Mouse (Mus musculus): ENCODE measurements at regions not wholly inside any gene's neighbourhood (a gene's known extent, or its start where the extent isn't known, plus 50 kb on each side); places are given as distances from the start of the nearest gene placed in this dataset.

GRCm38 (mm10) chr14:47857731-47858556 is 209.7 kb downstream of the Ktn1 start:
- no peak for DNase-seq (ENCODE audit: low spot score)

GRCm38 (mm10) chr14:47862556-47862955 is 214.3 kb downstream of the Ktn1 start:
- no peak for DNase-seq (ENCODE audit: low spot score)

GRCm38 (mm10) chr14:47863067-47863466 is 214.8 kb downstream of the Ktn1 start:
- peak; percentile 23 for DNase-seq (ENCODE audit: low spot score)

- no peak for DNase-seq (ENCODE audit: low spot score)
These were observed 215.5 kb downstream of the Ktn1 start for GRCm38 (mm10) chr14:47863701-47864100.

GRCm38 (mm10) chr14:47867017-47867416 is 218.8 kb downstream of the Ktn1 start:
- no peak for DNase-seq (ENCODE audit: low spot score)

- DNase-seq (ENCODE audit: low spot score): no peak
These were observed 220.1 kb downstream of the Ktn1 start for GRCm38 (mm10) chr14:47868258-47868780.

GRCm38 (mm10) chr14:47876585-47876984 is 228.3 kb downstream of the Ktn1 start:
- DNase-seq (ENCODE audit: low spot score): no peak

GRCm38 (mm10) chr14:47877167-47877566 is 228.9 kb downstream of the Ktn1 start:
- no peak for DNase-seq (ENCODE audit: low spot score)

GRCm38 (mm10) chr14:47877771-47878443 is 229.7 kb downstream of the Ktn1 start:
- no peak for DNase-seq (ENCODE audit: low spot score)

GRCm38 (mm10) chr14:47885326-47885725 is 235.3 kb upstream of the Peli2 start:
- DNase-seq (ENCODE audit: low spot score): no peak

- DNase-seq (ENCODE audit: low spot score): no peak
These were observed 230.1 kb upstream of the Peli2 start for GRCm38 (mm10) chr14:47890251-47891198.

- no peak for DNase-seq (ENCODE audit: low spot score)
These were observed 224.0 kb upstream of the Peli2 start for GRCm38 (mm10) chr14:47896581-47896980.

- no peak for DNase-seq (ENCODE audit: low spot score)
These were observed 222.6 kb upstream of the Peli2 start for GRCm38 (mm10) chr14:47897907-47898530.

- DNase-seq (ENCODE audit: low spot score): no peak
These were observed 222.0 kb upstream of the Peli2 start for GRCm38 (mm10) chr14:47898605-47899004.

- no peak for DNase-seq (ENCODE audit: low spot score)
These were observed 215.3 kb upstream of the Peli2 start for GRCm38 (mm10) chr14:47905334-47905733.

- DNase-seq (ENCODE audit: low spot score): no peak
These were observed 211.5 kb upstream of the Peli2 start for GRCm38 (mm10) chr14:47909129-47909528.

GRCm38 (mm10) chr14:47910741-47911295 is 209.8 kb upstream of the Peli2 start:
- no peak for DNase-seq (ENCODE audit: low spot score)

GRCm38 (mm10) chr14:47911546-47912545 is 208.8 kb upstream of the Peli2 start:
- peak; percentile 76 for DNase-seq (ENCODE audit: low spot score)

- no peak for DNase-seq (ENCODE audit: low spot score)
These were observed 205.0 kb upstream of the Peli2 start for GRCm38 (mm10) chr14:47915621-47916020.
